Mouse (Mus musculus): ENCODE measurements around the gene Cnnm3. TPM values are rescaled to one million over a fixed set of nuclear protein-coding genes. Genes with fewer than 3 reads are reported as not detected.

Cnnm3 gene
- total RNA-seq, 2 experiments from 2014 or later, result 10.8 to 12.2 TPM

- intact Hi-C loops (cut with DNase I), result no loop called here
- DNase-seq, result no peak
Observed at GRCm38 (mm10) chr1:36493299-36493698, 18.4 kb upstream of the Cnnm3 start.

GRCm38 (mm10) chr1:36496719-36497118 is 14.9 kb upstream of the Cnnm3 start:
- DNase-seq, result no peak
- intact Hi-C loops (cut with DNase I), result loop anchor here (5.0 kb wide), 2 partner anchors 129 to 174 kb away; partner anchors contain the start of gene Kansl3

GRCm38 (mm10) chr1:36497312-36497711 is 14.4 kb upstream of the Cnnm3 start:
- intact Hi-C loops (cut with DNase I), result loop anchor here (5.0 kb wide), 2 partner anchors 130 to 175 kb away; partner anchors contain the start of gene Kansl3
- no peak for DNase-seq

GRCm38 (mm10) chr1:36501261-36501660 is 10.4 kb upstream of the Cnnm3 start:
- intact Hi-C loops (cut with DNase I), result no loop called here
- DNase-seq, result peak; percentile 60 to 72

- no peak for DNase-seq
- intact Hi-C loops (cut with DNase I), result no loop called here
Observed at GRCm38 (mm10) chr1:36508238-36508637, 3.4 kb upstream of the Cnnm3 start.

- peak; percentile 46 to 51 for DNase-seq
- intact Hi-C loops (cut with DNase I), result no loop called here
Observed at GRCm38 (mm10) chr1:36512089-36512965, 660 bp downstream of the Cnnm3 start.

GRCm38 (mm10) chr1:36512966-36513280 is 1.3 kb downstream of the Cnnm3 start:
- DNase-seq, result no peak
- intact Hi-C loops (cut with DNase I), result no loop called here

GRCm38 (mm10) chr1:36513310-36513709 is 1.6 kb downstream of the Cnnm3 start:
- DNase-seq, result no peak
- intact Hi-C loops (cut with DNase I), result no loop called here

- no peak for DNase-seq
- intact Hi-C loops (cut with DNase I), result no loop called here
Observed at GRCm38 (mm10) chr1:36513718-36514117, 2.1 kb downstream of the Cnnm3 start.

- DNase-seq, result no peak
- intact Hi-C loops (cut with DNase I), result no loop called here
Observed at GRCm38 (mm10) chr1:36518259-36518658, 6.6 kb downstream of the Cnnm3 start.

GRCm38 (mm10) chr1:36519626-36520025 is 8.0 kb downstream of the Cnnm3 start:
- no peak for DNase-seq
- intact Hi-C loops (cut with DNase I), result no loop called here

GRCm38 (mm10) chr1:36522210-36522609 is 10.5 kb downstream of the Cnnm3 start:
- intact Hi-C loops (cut with DNase I), result no loop called here
- DNase-seq, result no peak

GRCm38 (mm10) chr1:36523332-36524013 is 11.8 kb downstream of the Cnnm3 start:
- intact Hi-C loops (cut with DNase I), result no loop called here
- DNase-seq, result no peak

- DNase-seq, result no peak
- intact Hi-C loops (cut with DNase I), result no loop called here
Observed at GRCm38 (mm10) chr1:36524058-36524457, 12.4 kb downstream of the Cnnm3 start.

GRCm38 (mm10) chr1:36525774-36526173 is 14.1 kb downstream of the Cnnm3 start:
- no peak for DNase-seq

GRCm38 (mm10) chr1:36526903-36527302 is 15.2 kb downstream of the Cnnm3 start:
- DNase-seq, result peak in 1 of 2 experiments; percentile 13
- intact Hi-C loops (cut with DNase I), result no loop called here

More at GRCm38 (mm10) chr1:36525774-36526173, 14.1 kb downstream of the Cnnm3 start:
- intact Hi-C loops (cut with DNase I), result no loop called here

- intact Hi-C loops (cut with DNase I), result no loop called here
- no peak for DNase-seq
Observed at GRCm38 (mm10) chr1:36528351-36528750, 16.7 kb downstream of the Cnnm3 start.

GRCm38 (mm10) chr1:36529274-36529673 is 17.6 kb downstream of the Cnnm3 start:
- intact Hi-C loops (cut with DNase I), result no loop called here
- no peak for DNase-seq

- intact Hi-C loops (cut with DNase I), result no loop called here
- DNase-seq, result no peak
Observed at GRCm38 (mm10) chr1:36529875-36530274, 18.2 kb downstream of the Cnnm3 start.

- no peak for DNase-seq
- intact Hi-C loops (cut with DNase I), result no loop called here
Observed at GRCm38 (mm10) chr1:36530485-36530884, 18.8 kb downstream of the Cnnm3 start.

GRCm38 (mm10) chr1:36530962-36531361 is 19.3 kb downstream of the Cnnm3 start:
- DNase-seq, result no peak
- intact Hi-C loops (cut with DNase I), result no loop called here

- DNase-seq, result no peak
- intact Hi-C loops (cut with DNase I), result no loop called here
Observed at GRCm38 (mm10) chr1:36531461-36531860, 19.8 kb downstream of the Cnnm3 start.

Measured in gastrocnemius, postnatal 36 days (tissue).